Mouse (Mus musculus) embryonic stem cell, embryonic (primary cell): Measurements from ENCODE around the gene Ascl3.

Source experiments
- CTCF ChIA-PET, 4 experiments: fragments of 300-600 bp in 2 of 4; fragments of 350-600 bp in 2 of 4; sonication (Branson Sonifier 250); formaldehyde crosslinking; loops; one replicate each; lab custom pipeline; 2022; ENCODE audit warnings: inconsistent platforms in 2 of 4; lab: Charles Lee
- POLR2A ChIA-PET, 4 experiments: fragments of 300-600 bp in 2 of 4; fragments of 350-600 bp in 2 of 4; sonication (Branson Sonifier 250); formaldehyde crosslinking; loops; one replicate each; lab custom pipeline; 2022; ENCODE audit warnings: antibody characterized with exemption in 4 of 4, inconsistent platforms in 1 of 4; lab: Charles Lee

Gene Ascl3

DNA sequence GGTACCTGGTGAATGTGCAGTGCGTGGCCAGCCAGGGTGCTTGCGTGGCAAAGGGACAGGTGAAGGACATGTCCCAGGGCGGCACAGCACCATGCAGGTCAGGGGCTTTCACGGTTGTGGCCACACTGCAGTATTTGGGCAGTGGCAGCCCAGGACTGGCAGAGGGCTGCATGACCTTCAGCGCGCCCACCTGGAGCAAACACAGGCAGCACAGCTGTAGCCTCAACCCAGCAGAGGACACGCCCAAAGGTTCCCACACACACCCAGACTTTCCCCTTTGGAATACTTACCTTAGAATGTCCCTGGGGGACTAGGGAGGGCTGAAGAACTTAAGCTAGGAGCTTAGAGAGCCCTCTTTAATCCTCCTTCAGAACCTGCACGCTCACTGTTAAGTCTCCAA lies 8.4 kb downstream of the Ascl3 start:
- POLR2A ChIA-PET, result interaction anchor here in 2 of 4 experiments (0.8 to 2.0 kb wide), 11 partner anchors 8 to 204 kb away, joined by 3 to 7 read pairs (median 3); partner anchors contain the start of genes Akip1 (in 1 of the 2), Ascl3 (in 1 of the 2), Nrip3 (in 1 of the 2) and Rpl27a (in 1 of the 2)

DNA sequence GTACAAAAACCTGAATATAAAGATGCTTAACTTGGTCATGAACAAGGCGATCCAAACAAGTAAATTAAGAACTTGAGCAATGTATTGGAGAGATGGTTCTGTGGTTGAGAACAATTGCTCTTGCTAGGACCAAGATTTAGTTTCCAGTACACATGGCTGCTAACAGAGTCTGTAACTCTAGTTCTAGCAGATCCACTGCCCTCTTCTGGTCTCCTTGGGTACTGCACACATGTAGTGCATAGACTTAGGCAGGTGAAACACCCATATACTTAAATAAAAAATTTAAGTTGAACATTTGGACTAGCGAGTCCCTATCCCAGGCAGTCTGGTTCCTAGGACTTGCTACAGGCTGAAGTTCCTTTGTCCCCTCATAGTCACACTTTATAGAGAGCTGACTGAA lies 8.9 kb downstream of the Ascl3 start:
- ChIA-PET POLR2A (interaction anchor here in 1 of 4 experiments (0.8 to 2.0 kb wide), 3 partner anchors 9 to 184 kb away, joined by 3 to 7 read pairs (median 3); partner anchors contain the start of genes Akip1, Ascl3 and St5), CTCF (interaction anchor here in 1 of 4 experiments (1.6 kb wide), 1 partner anchor 170 kb away, joined by 5 read pairs; no protein-coding TSS in a partner anchor)

More for the DNA sequence above, 8.4 kb downstream of the Ascl3 start:
- CTCF ChIA-PET, result interaction anchor here in 1 of 4 experiments (1.6 kb wide), 1 partner anchor 169 kb away, joined by 5 read pairs; no protein-coding TSS in a partner anchor

DNA sequence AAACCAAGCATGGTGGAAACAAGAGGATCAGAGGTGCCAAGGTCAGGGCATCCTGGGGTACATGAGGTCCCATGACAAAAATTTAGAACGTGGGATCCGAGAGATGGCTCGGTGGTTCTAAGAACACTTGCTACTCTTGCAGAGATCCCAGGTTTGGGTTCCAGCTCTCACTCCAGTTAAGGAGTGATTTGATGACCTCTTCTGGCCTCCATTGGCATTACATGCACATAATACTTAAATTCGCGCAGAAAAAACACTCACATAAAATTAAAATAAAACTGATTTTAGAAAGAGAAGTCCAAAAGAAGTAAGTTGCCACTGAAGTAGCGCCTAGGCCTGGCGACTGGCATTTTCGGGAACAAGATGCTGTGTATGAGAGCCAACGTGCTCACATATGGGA lies 12.2 kb downstream of the Ascl3 start:
- POLR2A ChIA-PET, result interaction anchor here (0.7 to 1.9 kb wide), 9 partner anchors 15 to 296 kb away, joined by 3 to 12 read pairs (median 4); partner anchors contain the start of genes Akip1 (in 2 of the 4), Rpl27a (in 2 of the 4) and St5 (in 2 of the 4)
- CTCF ChIA-PET, result interaction anchor here (0.6 to 1.5 kb wide), 14 partner anchors 13 to 1046 kb away, joined by 3 to 6 read pairs (median 3); partner anchors contain the start of genes Akip1 (in 1 of the 4), St5 (in 1 of the 4) and Trim66 (in 1 of the 4)

DNA sequence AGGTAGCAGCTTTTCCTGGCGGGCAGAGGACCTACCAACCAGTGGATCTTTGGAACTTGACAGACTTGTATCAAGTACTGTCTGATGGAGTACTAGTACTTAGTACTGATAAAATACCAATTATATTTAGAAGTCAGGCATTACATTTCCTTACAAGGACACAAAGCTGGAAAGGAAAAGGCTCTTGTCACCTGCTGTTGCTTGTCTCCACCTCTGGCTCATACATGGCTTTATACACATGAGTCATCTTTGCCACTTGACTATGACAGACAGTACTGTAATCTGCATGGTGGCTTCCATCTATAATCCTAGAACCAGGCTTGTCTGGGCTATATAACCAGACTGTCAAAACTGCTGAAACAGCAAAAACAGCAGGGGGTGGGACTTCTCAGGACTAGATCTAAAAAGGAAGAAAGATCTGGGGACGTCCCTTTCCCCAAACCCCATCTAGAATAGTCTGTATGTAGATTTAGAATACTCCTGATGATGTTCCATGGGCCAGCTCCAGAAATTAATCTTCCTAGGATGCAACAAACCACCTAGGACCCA lies 18.0 kb downstream of the Ascl3 start:
- CTCF ChIA-PET, result no interaction called here
- POLR2A ChIA-PET, result interaction anchor here in 3 of 4 experiments (0.6 to 3.1 kb wide), 6 partner anchors 10 to 202 kb away, joined by 3 to 13 read pairs (median 4); partner anchors contain the start of genes Akip1 (in 1 of the 3), BC051019 (in 1 of the 3), Rpl27a (in 1 of the 3) and St5 (in 1 of the 3)

DNA sequence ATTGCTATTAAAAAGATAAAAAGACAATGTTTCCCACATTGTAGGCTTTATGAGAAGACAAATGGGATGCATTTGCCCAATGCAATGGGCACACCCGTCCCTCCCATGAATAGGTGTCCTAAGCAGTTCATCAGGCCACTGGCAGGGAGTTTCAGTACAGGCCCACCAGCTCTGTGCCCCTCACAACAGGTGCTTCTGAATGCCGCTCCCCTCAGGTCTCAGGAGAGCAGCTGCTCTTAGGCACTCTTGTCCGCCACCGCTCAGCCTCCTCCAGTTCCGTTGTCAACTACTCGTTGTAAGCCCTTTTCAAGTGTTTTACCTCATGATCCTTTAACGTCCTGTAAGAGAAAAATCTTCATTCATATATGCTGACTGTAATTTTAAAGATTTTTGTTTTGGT lies 19.3 kb downstream of the Ascl3 start:
- CTCF ChIA-PET, result no interaction called here
- POLR2A ChIA-PET, result interaction anchor here in 2 of 4 experiments (1.2 to 3.1 kb wide), 4 partner anchors 9 to 193 kb away, joined by 3 to 13 read pairs (median 6); partner anchors contain the start of genes Akip1 (in 1 of the 2), Rpl27a (in 1 of the 2) and St5 (in 1 of the 2)

DNA sequence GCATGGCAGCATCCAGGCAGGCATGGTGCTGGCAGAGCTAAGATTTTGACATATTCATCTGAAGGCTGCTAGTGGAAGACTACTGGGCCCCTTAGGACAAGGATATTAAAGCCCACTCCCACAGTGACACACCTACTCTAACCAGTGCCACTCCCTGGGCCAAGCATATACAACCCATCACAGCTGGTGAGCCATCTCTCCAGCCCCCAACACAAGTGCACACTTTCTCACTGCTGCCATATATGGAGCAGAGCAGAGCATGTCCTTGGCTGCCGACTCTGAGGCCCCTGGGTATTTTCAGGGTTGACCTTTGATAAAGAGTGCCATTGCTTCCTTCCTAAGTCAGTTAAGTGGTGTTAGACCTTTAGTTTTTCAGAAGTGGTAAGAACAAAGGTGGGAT lies 21.5 kb downstream of the Ascl3 start:
- POLR2A ChIA-PET, result no interaction called here

DNA sequence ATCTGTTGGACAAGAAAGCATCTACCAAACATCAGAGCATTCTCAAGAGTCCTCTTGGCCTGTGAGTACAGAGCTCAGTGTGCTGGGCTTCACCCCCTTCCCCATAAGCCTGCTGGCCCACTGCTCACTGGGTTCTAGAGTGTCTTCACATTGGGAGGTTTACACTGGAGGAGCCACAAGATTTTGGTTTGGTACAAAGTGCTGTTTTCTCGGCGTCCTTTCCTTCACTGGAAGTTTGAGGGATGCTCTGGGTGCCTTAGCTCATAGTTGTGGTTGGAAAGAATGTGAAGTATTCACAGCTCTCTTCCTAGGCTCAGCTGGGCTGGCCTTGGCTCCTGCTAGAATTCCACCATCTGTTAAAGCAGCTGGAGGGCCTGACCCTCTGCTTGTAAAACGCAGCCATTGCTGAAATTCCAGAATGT lies 22.6 kb downstream of the Ascl3 start:
- CTCF ChIA-PET, result interaction anchor here in 2 of 4 experiments (0.6 to 1.0 kb wide), 2 partner anchors 14 to 184 kb away, joined by 3 read pairs; no protein-coding TSS in a partner anchor
- POLR2A ChIA-PET, result interaction anchor here in 3 of 4 experiments (1.0 to 1.8 kb wide), 5 partner anchors 12 to 190 kb away, joined by 3 to 9 read pairs (median 3); partner anchors contain the start of gene Rpl27a (in 2 of the 3)

More for the DNA sequence above, 21.5 kb downstream of the Ascl3 start:
- CTCF ChIA-PET, result interaction anchor here in 2 of 4 experiments (0.6 to 1.0 kb wide), 3 partner anchors 15 to 571 kb away, joined by 3 to 7 read pairs (median 4); no protein-coding TSS in a partner anchor

DNA sequence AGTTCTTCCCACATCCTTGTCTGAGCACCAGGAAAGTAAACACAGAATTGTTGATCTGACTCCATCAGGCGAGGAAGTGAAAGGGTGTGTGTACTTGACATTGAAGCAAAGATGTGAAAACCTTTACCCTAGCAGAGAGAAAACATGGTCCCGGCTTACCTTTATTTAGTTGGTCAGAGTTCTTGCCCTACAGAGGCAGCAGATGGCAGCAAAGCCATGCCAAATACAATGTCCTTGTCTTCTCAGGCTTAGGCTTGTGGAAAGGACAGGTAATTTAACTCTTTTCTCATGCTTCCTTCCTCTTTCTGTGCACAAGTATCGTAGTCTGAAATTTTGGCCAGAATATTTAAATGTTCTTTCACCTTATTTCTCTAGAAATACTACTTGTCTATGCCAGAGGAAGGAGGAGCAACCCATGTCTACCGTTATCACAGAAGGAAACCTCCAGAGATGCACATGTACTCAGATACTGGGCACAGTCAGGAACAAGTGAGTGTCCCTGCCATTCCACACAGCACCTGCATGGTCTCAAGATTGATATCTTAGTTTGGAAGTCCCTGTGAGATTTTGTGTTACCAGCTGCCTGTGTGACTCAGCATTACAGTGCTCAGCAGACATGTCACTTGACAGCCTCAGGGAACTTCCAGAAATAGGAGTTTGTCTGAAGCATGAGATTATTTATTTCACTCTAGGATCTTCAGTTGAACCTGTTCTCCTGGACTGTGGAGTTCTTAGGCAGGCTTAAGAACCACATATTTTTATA lies 24.3 kb downstream of the Ascl3 start:
- CTCF ChIA-PET, result interaction anchor here in 2 of 4 experiments (0.9 to 1.0 kb wide), 2 partner anchors 12 to 186 kb away, joined by 3 read pairs; no protein-coding TSS in a partner anchor

DNA sequence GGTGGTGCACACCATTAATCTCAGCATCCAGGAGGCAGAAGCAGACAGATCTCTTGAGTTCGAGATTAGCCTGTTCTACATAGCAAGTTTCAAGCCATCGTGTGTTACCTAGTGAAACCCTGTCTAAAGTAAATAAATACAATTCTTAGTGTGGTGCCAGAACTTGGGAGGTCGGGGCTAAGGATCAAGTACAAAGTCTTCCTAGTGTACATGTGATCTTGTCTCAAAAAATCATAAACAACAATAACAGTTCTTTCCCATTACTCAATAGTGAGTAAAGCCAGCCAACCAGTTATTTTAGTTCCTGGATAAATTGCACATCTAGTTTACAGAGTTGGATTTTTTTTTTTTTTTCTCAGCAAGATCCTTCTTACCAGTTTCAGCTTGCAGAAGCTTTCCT lies 27.1 kb downstream of the Ascl3 start:
- CTCF ChIA-PET, result interaction anchor here in 2 of 4 experiments (0.7 to 1.6 kb wide), 4 partner anchors 24 to 188 kb away, joined by 3 to 6 read pairs (median 4); no protein-coding TSS in a partner anchor
- POLR2A ChIA-PET, result interaction anchor here (0.5 to 6.9 kb wide), 38 partner anchors 9 to 1763 kb away, joined by 3 to 84 read pairs (median 6); partner anchors contain the start of genes Rpl27a (in 3 of the 4), Tmem41b (in 2 of the 4), BC051019 (in 1 of the 4) and Nrip3 (in 1 of the 4)

More for the DNA sequence above, 24.3 kb downstream of the Ascl3 start:
- POLR2A ChIA-PET, result interaction anchor here in 1 of 4 experiments (1.1 to 6.9 kb wide), 5 partner anchors 15 to 189 kb away, joined by 3 to 51 read pairs (median 9); partner anchors contain the start of gene Rpl27a

DNA sequence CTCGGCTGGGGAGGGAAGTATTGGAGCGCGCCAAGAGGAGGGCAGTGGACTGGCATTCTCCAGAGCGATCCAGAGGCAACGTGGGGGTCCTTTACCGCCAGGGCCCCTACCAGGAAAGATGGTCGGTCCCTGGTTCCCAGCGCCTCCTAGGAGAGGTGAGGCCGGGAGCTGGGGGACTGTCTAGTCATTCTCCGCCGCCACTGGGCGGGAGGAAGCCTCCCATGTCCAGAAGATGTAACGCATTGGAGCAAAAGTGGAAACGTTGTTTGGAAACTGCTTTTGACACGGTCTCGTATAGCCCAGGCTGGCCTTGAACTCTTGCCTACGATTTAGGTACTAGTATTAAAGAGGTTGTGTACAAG lies 27.5 kb downstream of the Ascl3 start:
- CTCF ChIA-PET, result interaction anchor here in 3 of 4 experiments (0.6 to 1.6 kb wide), 10 partner anchors 9 to 435 kb away, joined by 3 to 6 read pairs (median 4); no protein-coding TSS in a partner anchor
- POLR2A ChIA-PET, result interaction anchor here (0.5 to 6.9 kb wide), 82 partner anchors 8 to 486 kb away, joined by 3 to 84 read pairs (median 4); partner anchors contain the start of genes Rpl27a (in 3 of the 4), Nrip3 (in 2 of the 4), Tmem41b (in 2 of the 4) and BC051019 (in 1 of the 4)

DNA sequence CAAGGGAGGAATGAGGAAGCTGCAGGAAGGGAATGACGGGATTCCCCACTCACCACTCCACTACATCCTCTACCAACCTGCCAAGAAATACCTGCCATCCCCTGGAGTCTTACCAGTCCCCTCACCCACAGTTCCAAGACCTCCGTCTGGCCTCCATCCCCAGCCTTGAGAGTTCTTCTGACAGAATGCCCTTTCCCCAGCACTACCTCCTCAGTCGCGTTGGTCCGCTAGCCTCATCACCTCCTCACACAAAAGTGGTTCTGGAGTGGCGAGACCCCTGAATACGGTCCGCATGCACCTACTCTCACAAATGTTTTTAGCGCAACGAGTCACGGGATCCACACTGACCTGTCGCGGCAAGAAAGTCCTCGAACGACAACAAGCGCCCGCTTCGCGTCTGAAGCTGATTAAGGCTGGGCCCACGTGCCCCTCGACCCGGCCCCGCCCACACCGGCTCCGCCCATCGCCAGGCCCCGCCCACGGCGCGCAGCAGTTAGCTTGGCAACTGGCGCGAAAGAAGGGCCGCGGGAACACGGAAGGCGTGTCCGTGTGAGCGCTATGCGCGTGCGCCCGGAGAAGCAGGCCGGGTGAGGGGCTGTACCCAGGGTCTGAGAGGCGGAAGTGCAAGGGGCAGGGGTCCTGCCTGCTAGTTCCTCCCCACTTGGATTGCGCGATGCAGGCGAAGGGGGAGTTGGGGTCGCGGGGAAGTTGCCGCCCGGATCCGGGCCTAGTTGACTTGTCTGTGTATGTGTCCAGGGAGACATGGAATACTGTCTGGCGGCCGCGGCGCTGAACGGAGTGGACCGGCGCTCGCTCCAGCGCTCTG lies 28.1 kb downstream of the Ascl3 start, which contains the start of the genes St5 and Akip1:
Gene St5, minus strand, starts transcription at position 416 of the 826 bp plus-strand sequence.
Gene Akip1, plus strand, starts transcription at position 501 of the 826 bp plus-strand sequence.
- POLR2A ChIA-PET, result interaction anchor here (0.5 to 6.9 kb wide), 90 partner anchors 8 to 521 kb away, joined by 3 to 84 read pairs (median 4); partner anchors contain the start of genes Rpl27a (in 3 of the 4), Tmem41b (in 2 of the 4), BC051019 (in 1 of the 4) and Ipo7 (in 1 of the 4)
- CTCF ChIA-PET, result interaction anchor here in 3 of 4 experiments (0.6 to 1.6 kb wide), 12 partner anchors 8 to 434 kb away, joined by 3 to 6 read pairs (median 4); no protein-coding TSS in a partner anchor

DNA sequence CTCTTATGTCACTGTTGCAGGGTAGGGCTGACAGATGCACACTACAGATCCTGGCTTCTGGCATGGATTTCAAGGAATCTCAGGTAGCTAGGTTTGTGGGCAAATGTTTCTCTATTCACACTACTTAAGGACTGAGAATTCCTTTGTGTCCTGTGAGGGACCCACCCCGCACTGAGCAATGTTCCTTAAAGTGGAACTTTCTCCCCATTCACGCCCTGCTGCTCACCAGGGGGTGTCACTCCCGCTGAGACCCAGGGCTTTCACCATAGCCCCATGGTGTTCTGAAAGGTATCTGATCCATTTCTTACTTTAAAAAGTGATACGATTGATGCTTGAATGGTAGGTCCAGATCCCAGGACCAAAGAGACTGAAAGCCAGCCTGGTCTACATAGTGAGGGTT lies 28.8 kb downstream of the Ascl3 start:
- POLR2A ChIA-PET, result interaction anchor here (0.7 to 6.9 kb wide), 44 partner anchors 8 to 472 kb away, joined by 3 to 84 read pairs (median 6); partner anchors contain the start of genes Rpl27a (in 3 of the 4), Tmem41b (in 2 of the 4), BC051019 (in 1 of the 4) and Ipo7 (in 1 of the 4)
- CTCF ChIA-PET, result interaction anchor here in 1 of 4 experiments (1.2 to 1.6 kb wide), 3 partner anchors 11 to 190 kb away, joined by 3 to 5 read pairs (median 4); no protein-coding TSS in a partner anchor

DNA sequence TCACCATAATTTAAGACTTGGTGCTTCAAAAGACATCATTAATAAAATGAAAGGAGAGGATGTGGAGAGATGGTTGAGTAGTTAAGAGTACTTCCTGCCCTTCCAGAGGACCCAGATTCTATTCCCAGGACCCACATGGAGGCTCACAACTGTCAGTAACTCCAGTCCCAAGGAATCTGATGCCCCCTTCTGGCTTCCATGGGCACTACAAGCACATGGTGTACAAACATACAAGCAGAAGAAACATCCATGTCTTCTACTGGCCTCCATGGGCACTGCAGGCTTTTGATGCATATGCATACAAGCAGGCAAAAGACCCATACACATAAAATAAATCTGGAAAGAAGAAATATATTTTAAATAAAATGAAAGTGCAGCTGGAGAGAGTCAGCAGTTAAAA lies 31.3 kb downstream of the Ascl3 start:
- ChIA-PET POLR2A (interaction anchor here in 2 of 4 experiments (0.8 to 6.9 kb wide), 10 partner anchors 11 to 183 kb away, joined by 3 to 51 read pairs (median 4); partner anchors contain the start of gene Rpl27a (in 2 of the 2)), CTCF (interaction anchor here in 1 of 4 experiments (1.5 kb wide), 1 partner anchor 207 kb away, joined by 4 read pairs; no protein-coding TSS in a partner anchor)

DNA sequence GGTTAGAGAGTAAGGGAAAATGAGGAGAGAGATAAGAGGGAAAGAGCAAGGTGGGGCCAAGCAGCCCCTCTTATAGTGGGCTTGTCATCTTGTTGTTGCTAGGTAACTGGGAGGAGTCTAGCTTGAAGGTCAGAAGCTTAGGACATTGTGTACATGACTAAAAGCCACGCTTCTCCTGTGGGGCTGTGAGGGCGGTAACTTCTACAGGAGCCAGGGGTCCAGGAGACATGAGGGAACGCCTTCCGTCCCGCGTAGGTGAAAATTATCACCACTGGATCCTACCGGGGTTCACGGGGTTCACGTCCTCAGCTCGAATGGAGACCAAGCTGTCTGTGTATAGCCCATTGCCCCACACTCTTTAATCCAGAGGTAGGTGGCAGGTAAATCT lies 36.2 kb downstream of the Ascl3 start:
- POLR2A ChIA-PET, result interaction anchor here (0.6 to 2.4 kb wide), 29 partner anchors 8 to 469 kb away, joined by 3 to 19 read pairs (median 4); partner anchors contain the start of genes Akip1 (in 3 of the 4), Rpl27a (in 3 of the 4), St5 (in 3 of the 4) and Dennd5a (in 1 of the 4)
- CTCF ChIA-PET, result interaction anchor here in 2 of 4 experiments (0.6 to 1.2 kb wide), 3 partner anchors 8 to 272 kb away, joined by 3 read pairs; partner anchors contain the start of genes Akip1 (in 1 of the 2) and St5 (in 1 of the 2)

DNA sequence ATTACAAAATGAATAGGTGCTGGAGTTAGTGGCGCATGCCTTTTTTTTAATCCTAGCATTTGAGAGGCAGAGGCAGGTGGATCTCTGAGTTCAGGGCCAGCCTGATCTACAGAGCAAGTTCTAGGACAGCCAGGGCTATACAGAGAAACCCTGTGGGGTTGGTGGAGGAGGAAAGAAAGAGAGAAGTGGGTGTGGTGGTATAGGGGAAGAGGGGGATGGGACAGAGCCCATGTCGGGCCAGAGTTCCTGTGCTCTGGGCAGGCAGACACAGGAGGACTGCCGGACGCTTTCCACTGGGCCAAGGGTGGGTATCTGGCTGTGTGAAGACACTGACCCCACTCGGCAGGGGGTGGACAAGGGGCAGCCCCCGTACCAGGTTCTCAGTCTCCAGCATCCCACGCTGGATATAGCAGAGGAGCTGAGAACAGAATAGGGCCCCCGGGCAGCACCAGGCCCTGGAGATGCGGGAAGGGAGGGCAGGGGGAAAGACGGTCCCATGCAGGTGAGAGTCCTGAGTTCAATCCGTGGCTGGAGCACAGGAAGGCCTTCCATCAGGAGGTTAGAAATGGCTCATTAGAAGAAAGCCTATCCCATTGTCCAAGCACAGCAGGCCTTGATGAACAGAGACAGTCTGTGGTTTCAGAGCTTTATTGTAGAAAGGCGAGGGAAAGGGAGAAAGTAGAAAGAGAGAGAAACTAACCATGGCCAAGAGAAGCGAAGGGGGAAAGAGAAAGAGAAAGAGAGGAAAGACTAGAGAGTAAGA lies 36.8 kb downstream of the Ascl3 start:
- ChIA-PET CTCF (interaction anchor here in 3 of 4 experiments (0.6 to 1.2 kb wide), 3 partner anchors 9 to 15 kb away, joined by 3 to 7 read pairs (median 3); partner anchors contain the start of genes Akip1 (in 1 of the 3) and St5 (in 1 of the 3)), POLR2A (interaction anchor here (0.5 to 2.4 kb wide), 28 partner anchors 8 to 470 kb away, joined by 3 to 19 read pairs (median 4); partner anchors contain the start of genes Akip1 (in 3 of the 4), Rpl27a (in 3 of the 4), St5 (in 3 of the 4) and Ipo7 (in 1 of the 4))
